8 mouse cellular contexts compared by ENCODE assay signal in genomic region chr7:29316976-29317375, GRCm38 (mm10). TPM values are rescaled to one million over a fixed set of nuclear protein-coding genes. Genes with fewer than 3 reads are reported as not detected.
A peak's percentile ranks its signal among the peaks of the same experiment; 100 is the strongest.
DNase-seq lines count a peak whose midpoint lies in the region; ATAC-seq lines count a peak whose summit lies in the region.

No protein-coding gene starts in this region.

- intact Hi-C loops in gastrocnemius, postnatal 14 days (cut with DNase I; ENCODE audit: low total_unique reads), result no loop called here
- intact Hi-C loops in gastrocnemius, postnatal 36 days (cut with DNase I), result no loop called here

- H3K4me3 ChIP-seq in forebrain, embryonic 14.5 days (ENCODE audit: low read depth, low read length), result no peak overlapping the region
- 0 out of 2 replicates have a peak overlapping the region, but pooled peaks have one; percentile 2 for H3K4me3 ChIP-seq in midbrain, embryonic 13.5 days (replicated peaks)

- H3K4me2 ChIP-seq in forebrain, embryonic 14.5 days (ENCODE audit: low read length), result peak overlapping the region; percentile 40
- H3K4me2 ChIP-seq in midbrain, embryonic 13.5 days (replicated peaks), result peak overlapping the region; percentile 50

- peaks cover 66% of the 10 kb centered on the region for H3K4me1 ChIP-seq in forebrain, embryonic 14.5 days (ENCODE audit: control insufficient read depth, insufficient read depth, low read length)
- H3K4me1 ChIP-seq in midbrain, embryonic 13.5 days (replicated peaks), result peaks cover 96% of the 10 kb centered on the region

- 4% methylated on average over 10 of the region's 10 CpGs for WGBS in forebrain, embryonic 14.5 days
- 3% methylated on average over 10 of the region's 10 CpGs for WGBS in midbrain, embryonic 13.5 days

- H3K27me3 ChIP-seq in forebrain, embryonic 14.5 days (replicated peaks; ENCODE audit: control insufficient read depth, insufficient read depth, low read length), result no peaks in the 10 kb centered on the region
- no peaks in the 10 kb centered on the region for H3K27me3 ChIP-seq in midbrain, embryonic 13.5 days

- peak; percentile 56 for DNase-seq in gastrocnemius, postnatal 14 days
- no peak for DNase-seq in gastrocnemius, postnatal 36 days
- peak; percentile 88 for DNase-seq in brain, adult 2 months (ENCODE audit: low read depth, low spot score)
- peak; percentile 87 for DNase-seq in forebrain, embryonic 14.5 days (ENCODE audit: low spot score)
- DNase-seq in layer of hippocampus, postnatal 36 days, result peak; percentile 72 to 73
- peak; percentile 62 for DNase-seq in thymus, postnatal 0 days (ENCODE audit: low spot score)
- DNase-seq in spleen, postnatal 14 days (ENCODE audit: low spot score in 2 of 2), result no peak

- H3K9me3 ChIP-seq in forebrain, embryonic 14.5 days (replicated peaks; ENCODE audit: control insufficient read depth, low read length), result no peaks in the 10 kb centered on the region
- H3K9me3 ChIP-seq in midbrain, embryonic 13.5 days, result no peaks in the 10 kb centered on the region

- peaks cover 43% of the 10 kb centered on the region for H3K36me3 ChIP-seq in forebrain, embryonic 14.5 days (ENCODE audit: control insufficient read depth, insufficient read depth, low read length)
- H3K36me3 ChIP-seq in midbrain, embryonic 13.5 days, result peaks cover 38% of the 10 kb centered on the region

- ATAC-seq in forebrain, embryonic 14.5 days, result peak; percentile 59
- ATAC-seq in midbrain, embryonic 13.5 days, result peak; percentile 38

- peak overlapping the region; percentile 29; the same call in 1 of the 2 replicates for H3K9ac ChIP-seq in forebrain, embryonic 14.5 days (ENCODE audit: low read length)
- peak overlapping the region; percentile 62 for H3K9ac ChIP-seq in midbrain, embryonic 13.5 days (replicated peaks)

- H3K27ac ChIP-seq in forebrain, embryonic 14.5 days (ENCODE audit: low read depth, low read length), result peak overlapping the region; percentile 96
- peak overlapping the region; percentile 99 for H3K27ac ChIP-seq in midbrain, embryonic 13.5 days

RNA-seq across cellular contexts. Expression of gene Dpf1, which starts 13.2 kb away (rescaled TPM):
- total RNA-seq in gastrocnemius, postnatal 14 days (2021), result 1 to 10 TPM; 2.7 to 4.5 TPM
- total RNA-seq in gastrocnemius, postnatal 36 days (2021), result 1 to 10 TPM; 1.9 to 2.3 TPM
- polyA plus RNA-seq in forebrain, embryonic 14.5 days (2014; fragmentation: Nextera tagmentation; extraction: Ambion mirVana), result 167 and 205 TPM in 2 replicates
- total RNA-seq in layer of hippocampus, postnatal 36 days (2021), result 100 to 1,000 TPM; 108 to 109 TPM
- 201 and 213 TPM in 2 replicates for polyA plus RNA-seq in midbrain, embryonic 13.5 days (2015; fragmentation: Nextera tagmentation; extraction: Ambion mirVana)
- 3.0 and 3.5 TPM in 2 replicates for polyA plus RNA-seq in thymus, postnatal 0 days (2015; fragmentation: Nextera tagmentation; extraction: Ambion mirVana)

RNA-seq across cellular contexts. Expression of gene Ppp1r14a, which starts 27.9 kb away (rescaled TPM):
- 10 to 100 TPM in 1 of 2 experiments, 1 to 10 TPM in 1; 9.4 to 11.6 TPM for total RNA-seq in gastrocnemius, postnatal 14 days (2021)
- 1 to 10 TPM; 3.3 to 3.5 TPM for total RNA-seq in gastrocnemius, postnatal 36 days (2021)
- 5.7 and 9.8 TPM in 2 replicates for polyA plus RNA-seq in forebrain, embryonic 14.5 days (2014; fragmentation: Nextera tagmentation; extraction: Ambion mirVana)
- total RNA-seq in layer of hippocampus, postnatal 36 days (2021), result 10 to 100 TPM; 25.9 to 26.0 TPM
- polyA plus RNA-seq in midbrain, embryonic 13.5 days (2015; fragmentation: Nextera tagmentation; extraction: Ambion mirVana), result 7.9 and 8.1 TPM in 2 replicates
- 3.1 and 3.4 TPM in 2 replicates for polyA plus RNA-seq in thymus, postnatal 0 days (2015; fragmentation: Nextera tagmentation; extraction: Ambion mirVana)

RNA-seq across cellular contexts. Expression of gene Spint2, which starts 35.3 kb away (rescaled TPM):
- total RNA-seq in gastrocnemius, postnatal 14 days (2021), result 1 to 10 TPM; 5.5 to 6.4 TPM
- total RNA-seq in gastrocnemius, postnatal 36 days (2021), result 1 to 10 TPM; 4.1 to 4.5 TPM
- polyA plus RNA-seq in forebrain, embryonic 14.5 days (2014; fragmentation: Nextera tagmentation; extraction: Ambion mirVana), result 46.6 and 51.3 TPM in 2 replicates
- total RNA-seq in layer of hippocampus, postnatal 36 days (2021), result 10 to 100 TPM; 16.1 to 19.2 TPM
- 26.1 and 28.7 TPM in 2 replicates for polyA plus RNA-seq in midbrain, embryonic 13.5 days (2015; fragmentation: Nextera tagmentation; extraction: Ambion mirVana)
- 571 and 608 TPM in 2 replicates for polyA plus RNA-seq in thymus, postnatal 0 days (2015; fragmentation: Nextera tagmentation; extraction: Ambion mirVana)

Comparison
In these comparisons a context has a peak if more than half of its experiments do, and no peak if none do; other contexts are left out.
1. DNase-seq: peak in gastrocnemius, postnatal 14 days (single experiment), brain, adult 2 months (single experiment), forebrain, embryonic 14.5 days (single experiment), layer of hippocampus, postnatal 36 days (2 of 2) and thymus, postnatal 0 days (single experiment); none in gastrocnemius, postnatal 36 days (0 of 2) and spleen, postnatal 14 days (0 of 2).
2. RNA of gene Dpf1, which starts 13.2 kb away (total RNA-seq): 108 to 109 TPM in layer of hippocampus, postnatal 36 days; 2.7 to 4.5 TPM in gastrocnemius, postnatal 14 days and 1.9 to 2.3 TPM in gastrocnemius, postnatal 36 days; every median in the first group is over 10 times any median in the second.